Mouse (Mus musculus) natural killer cell, adult 2 months (primary cell): ENCODE data around the gene Ttc41.
A peak's percentile ranks its signal among the peaks of the same experiment; 100 is the strongest.

Source experiments
- DNase-seq, 2 experiments: peaks; one replicate each; pipeline ENCODE4 v3.0.0; 2022; ENCODE audit warnings: low spot score in 2 of 2

The Ttc41 gene

DNA sequence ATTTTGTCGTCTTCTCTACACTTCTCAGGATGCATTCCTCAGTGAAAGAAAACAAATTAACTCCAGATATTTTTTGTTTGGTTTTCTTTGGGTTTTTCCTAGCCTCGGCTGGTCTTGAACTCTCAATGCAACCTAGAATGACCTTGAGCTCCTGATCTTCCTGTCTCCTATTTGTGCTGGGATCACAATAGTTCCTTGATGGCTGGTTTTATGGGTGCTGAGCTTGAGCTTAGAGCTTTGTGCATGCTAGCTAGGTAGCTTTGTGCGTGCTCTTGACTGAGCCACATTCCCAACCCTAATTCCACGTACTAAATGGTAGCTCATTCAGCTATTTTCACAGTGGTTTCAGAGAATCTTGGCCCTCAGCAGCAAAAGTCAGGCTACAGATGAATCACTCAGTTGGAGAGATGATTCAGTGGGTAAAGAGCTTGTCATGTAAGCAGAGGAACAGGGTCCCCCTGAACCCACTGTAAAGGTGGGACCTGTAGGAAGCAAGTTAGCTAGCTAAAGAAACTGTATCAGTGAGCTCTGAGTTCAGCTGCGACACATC lies 78.6 kb downstream of the Ttc41 start:
- DNase-seq = no peak

DNA sequence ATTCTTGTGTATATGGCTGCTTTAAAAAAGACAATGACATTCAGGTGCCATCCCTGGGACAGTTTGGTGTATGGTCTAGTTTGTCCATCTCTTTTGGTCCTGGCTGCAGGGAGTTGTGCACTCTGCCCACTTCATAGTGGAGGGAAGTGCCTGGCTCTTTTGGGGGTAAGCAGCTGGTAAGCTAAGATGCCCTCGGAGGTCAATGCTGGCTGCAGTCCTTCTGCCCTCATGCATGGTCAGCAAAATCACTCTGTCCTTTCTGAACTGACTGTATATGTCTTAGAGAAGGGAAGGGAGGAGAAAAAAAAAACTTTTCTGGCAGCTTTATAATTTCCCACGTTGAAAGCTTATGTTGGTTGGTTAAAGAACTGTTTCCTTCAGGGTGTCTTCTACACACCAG lies 79.8 kb downstream of the Ttc41 start:
- DNase-seq = no peak

DNA sequence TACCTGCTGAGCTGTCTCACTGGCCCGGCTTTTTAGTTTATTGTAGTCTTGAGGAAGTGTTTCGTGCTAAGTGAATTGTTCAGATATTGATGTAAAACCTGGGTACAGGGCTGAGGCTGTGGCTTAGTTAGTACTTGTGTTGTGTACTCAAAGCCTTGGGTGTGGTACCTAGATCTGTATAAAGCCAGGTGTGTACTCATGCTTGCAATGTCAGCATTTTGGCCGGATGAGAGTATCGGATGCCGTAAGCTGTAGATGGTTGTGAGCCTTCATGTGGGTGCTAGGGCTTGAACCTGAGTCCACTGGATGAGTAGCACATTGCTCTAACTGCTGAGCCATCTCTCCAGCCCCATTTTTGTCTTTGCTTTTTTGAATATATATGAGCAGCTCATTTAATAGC lies 80.5 kb downstream of the Ttc41 start:
- DNase-seq = no peak

DNA sequence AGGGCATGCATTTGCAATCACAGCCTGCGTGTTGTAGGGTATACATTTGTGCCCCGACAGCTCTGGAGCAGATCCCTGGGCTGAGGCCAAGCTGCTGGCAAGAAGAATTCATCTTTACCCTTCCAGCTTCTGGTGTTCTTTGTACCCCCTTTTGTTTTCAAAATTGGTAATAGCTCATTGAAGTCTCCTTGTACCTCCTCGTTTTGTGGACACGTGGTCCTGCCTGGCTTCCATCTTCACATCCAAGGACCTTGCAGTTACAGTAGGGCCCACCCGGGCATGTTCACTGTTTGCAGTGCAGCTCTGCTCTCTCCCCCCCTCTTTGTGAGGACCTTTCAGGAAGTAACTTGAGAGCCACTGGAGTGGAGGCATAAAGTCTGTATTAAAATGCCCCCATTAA lies 82.6 kb downstream of the Ttc41 start:
- DNase-seq = no peak

DNA sequence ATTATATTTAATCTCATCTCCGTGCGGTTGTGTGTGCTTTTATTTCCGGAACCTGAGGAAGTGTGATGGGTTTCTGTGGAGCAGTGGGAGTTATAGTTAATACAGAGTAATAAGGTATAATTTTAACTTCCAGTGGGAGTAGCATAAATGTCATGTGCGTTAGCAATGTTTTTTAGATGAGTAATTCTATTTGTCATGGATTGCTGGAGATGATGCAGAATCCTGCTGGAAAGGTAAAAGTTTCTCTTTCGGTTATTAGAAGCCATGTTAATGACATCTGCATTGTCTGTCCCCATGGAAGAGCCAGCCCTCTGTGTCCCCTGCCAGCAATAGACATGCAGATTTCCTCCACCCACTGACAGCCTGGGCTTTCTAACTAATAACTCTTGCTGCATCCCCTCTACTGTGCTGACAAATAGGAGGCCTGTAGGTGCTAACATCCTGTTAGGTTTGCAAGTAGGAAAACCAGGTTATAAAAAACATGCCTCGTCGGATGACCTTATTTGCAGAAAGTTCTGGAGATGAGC lies 83.6 kb downstream of the Ttc41 start:
- no peak for DNase-seq

DNA sequence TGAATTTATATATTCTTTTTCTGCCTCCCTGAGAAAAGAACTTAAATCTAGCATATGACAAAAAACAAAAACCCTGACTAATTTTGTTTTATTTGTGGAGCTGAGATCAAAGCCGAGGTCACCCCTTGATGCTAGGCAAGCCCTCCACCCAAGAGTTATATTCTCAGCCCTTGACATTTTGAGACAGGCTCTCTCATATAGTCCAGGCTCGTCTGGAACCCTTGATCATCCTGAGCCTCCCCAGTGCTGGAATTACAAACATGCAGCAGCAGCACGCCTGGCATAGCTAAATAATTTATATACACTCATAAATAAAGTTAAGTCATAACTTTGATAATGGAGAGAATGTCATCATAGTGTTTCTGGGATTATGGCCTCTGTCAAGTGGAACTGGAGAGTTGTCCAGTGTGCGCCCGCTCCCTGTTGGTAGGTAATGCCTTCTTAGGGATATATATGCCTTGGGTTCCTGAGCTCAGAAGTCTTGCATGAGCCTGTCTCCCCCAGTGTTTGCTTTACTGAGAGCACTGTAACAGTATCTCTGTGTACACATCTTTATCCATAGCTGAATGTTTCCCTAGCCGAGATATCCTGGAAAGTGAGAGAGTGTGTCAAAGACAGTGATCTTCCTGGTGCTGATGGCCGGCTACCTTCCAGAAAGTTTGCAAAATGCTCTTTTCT lies 86.0 kb downstream of the Ttc41 start:
- no peak for DNase-seq

DNA sequence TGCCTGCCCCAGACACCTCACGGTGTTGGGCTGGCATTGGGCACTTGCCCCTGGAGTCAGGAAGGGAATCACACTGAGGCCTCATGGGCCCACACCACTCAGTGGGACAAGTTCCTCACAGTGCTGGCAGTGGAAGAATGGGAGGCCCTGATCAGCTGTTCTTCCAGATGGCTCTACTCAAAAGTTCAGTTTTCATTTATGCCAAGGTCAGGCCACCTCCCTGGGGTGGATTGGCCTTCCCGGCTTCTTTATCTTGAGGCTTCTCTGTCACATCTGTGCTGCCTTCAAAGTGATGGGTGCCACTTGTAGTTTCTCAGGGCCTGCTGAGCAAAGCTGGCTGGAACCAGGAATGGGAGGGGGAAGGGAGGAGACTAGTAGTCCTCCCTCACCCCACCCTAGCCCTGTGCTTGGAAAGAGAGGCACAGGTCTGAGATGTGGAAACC lies 87.9 kb downstream of the Ttc41 start:
- DNase-seq = no peak

DNA sequence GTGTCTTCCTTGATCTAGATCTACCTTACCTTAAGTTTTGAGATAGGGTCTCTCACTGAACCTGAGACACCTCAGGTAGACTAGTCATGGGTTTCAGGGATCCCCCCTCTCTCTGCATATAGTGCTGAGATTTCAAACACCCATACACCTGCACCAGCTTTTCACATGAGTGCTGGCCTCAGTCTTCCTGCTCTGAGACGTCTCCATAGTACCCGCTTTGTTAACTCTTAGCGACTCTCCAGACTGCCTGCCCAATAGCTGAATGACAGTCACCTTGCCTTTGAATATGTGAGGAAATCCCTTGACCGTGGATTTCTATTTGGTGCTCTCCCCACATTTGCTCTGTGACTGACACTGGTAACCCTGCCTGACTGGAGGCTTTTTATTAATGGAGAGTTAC lies 88.6 kb downstream of the Ttc41 start:
- no peak for DNase-seq

DNA sequence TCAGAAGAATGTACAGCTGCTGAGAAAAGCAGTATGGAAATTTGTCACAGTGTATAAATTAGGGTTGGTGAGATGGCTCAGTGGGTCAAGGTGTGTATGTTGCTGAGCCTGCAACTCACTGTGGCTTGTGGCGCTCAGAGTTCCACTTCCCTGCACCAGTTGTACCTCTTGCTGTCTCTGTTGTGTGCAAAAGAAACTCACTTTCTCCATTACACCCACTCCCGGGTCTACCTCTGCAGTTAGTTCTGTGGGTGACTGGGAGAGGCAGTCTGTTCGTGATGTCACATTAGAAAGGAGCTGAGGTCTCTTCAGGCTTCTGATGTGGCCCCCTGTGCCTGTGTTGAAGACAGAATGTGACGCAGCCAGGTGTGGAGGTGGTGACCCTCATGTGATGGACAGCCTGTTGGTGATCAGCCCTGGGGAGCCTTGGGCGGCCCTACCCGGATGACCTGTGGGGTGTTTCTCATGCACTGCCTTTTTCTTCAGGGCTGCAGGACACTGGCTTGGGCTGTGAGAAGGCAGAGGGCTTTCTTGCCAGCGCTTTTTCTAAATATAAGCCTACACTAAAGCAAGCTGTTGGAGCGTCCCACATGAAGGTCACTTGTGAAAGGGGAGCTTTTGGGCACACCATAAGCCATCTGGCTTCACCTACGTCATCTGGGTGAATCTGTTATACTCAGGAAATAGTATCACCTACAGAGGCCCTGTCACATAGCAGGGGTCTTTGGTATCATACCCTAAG lies 89.4 kb downstream of the Ttc41 start:
- no peak for DNase-seq

DNA sequence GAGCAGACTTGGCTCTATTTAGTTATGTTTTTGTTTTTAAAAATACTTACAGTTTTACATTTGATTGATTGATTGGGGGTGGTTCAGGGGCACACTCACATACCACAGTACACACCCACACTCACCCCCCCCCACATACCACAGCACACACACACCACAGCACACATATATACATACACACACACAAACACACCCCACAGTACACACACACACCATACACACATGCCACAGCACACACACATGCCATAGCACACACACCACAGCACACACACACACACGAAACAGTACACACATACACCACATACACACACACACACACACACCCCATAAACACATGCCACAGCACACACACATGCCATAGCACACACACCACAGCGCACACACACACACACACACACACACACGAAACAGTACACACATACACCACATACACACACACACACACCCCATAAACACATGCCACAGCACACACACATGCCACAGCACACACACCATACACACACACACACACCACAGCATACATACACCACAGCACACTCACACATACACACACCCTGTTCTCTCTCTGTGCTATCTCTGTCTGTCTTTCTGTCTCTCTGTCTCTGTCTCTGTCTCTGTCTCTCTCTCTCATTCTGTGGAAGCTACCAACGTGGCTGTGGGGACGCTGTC lies 90.6 kb downstream of the Ttc41 start:
- no peak for DNase-seq

DNA sequence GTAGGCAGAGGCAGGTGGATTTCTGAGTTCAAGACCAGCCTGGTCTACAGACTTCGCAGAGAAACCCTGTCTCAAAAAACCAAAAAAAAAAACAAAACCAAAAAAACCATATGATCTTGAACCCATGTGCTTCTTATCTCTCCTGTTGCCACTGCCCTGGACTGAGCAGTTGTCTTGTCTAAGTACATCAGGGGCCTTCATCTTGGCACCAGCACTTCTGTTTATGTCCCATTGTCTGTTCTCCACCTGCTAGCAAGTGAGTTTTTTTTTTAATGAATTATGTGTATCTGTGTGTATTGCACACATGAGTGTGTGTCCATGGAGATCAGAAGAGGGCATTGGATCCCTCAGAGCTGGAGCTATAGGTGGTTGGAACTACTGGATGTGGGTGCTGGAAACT lies 101.8 kb downstream of the Ttc41 start:
- no peak for DNase-seq

DNA sequence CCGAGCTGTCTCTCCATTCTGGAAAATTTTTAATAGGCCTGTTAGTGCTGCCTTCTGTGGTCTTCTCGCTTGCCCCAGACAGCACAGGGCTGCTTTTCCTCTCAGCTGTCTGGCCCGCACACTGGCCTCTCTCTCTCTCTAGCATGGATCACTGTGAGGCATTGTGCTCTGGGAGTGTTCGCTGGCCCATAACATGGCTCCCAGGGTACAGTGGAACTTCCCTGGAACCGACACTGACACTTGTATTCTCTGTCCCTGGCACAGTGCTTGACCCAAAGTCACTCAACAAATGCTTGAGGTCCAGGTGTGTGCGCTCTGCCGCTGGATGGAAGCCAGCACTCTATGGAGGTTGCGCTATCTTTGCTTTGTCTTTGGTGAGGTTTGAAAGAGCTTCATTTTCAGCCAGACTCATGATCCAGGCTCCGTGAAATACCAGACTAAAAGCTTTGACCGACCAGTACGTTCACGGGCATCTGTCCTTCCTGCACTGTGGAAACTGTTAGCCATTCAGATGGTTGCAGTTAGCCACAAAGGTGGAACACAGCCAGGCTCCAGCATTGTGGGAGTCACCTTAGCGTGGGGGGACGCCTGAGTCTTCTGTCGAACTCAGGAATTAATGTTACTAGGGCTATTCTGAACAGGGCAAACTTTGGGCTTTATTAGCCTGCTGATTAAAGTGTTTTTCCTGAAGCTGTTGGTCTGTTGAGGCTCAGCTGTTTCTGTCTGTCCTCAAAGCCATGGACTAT lies 102.6 kb downstream of the Ttc41 start:
- DNase-seq = no peak

DNA sequence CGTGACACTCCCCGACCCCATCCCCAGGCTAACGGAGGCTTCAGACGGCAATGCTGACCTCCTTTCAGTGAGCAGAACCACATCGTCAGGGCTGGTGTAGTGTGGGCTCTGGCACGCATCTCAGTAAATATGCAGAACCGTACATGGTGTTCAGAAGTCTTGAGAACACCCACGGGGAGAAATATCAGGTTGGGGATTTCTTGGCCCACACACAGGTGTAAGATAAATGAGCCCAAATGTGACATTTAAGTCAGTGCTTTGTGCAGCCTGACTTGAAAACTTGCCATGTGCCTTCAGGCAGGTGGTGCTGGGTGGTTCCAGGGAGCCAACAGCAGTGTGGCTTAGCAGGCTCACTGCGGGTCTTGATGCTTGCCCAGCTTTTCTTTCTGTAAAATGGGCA lies 104.4 kb downstream of the Ttc41 start:
- no peak for DNase-seq

DNA sequence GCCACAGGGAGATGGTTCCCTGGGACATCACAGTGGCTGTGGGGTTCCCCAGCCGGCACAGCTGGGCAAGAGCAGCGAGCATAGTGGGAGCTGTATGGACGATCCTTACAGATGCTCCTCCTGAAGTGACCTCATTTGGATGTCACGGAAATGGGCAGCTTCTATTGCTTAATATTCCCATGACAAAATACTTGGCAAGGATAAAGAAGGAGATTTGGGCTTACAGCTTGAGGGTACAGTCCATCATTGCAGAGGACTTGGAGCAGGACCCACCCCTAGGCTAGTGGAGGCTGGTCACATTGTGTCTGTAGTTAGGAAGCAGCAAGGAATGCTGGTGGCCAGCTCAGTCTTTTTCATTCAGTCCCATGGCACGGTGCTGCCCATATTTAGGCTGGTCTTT lies 105.0 kb downstream of the Ttc41 start:
- no peak for DNase-seq

DNA sequence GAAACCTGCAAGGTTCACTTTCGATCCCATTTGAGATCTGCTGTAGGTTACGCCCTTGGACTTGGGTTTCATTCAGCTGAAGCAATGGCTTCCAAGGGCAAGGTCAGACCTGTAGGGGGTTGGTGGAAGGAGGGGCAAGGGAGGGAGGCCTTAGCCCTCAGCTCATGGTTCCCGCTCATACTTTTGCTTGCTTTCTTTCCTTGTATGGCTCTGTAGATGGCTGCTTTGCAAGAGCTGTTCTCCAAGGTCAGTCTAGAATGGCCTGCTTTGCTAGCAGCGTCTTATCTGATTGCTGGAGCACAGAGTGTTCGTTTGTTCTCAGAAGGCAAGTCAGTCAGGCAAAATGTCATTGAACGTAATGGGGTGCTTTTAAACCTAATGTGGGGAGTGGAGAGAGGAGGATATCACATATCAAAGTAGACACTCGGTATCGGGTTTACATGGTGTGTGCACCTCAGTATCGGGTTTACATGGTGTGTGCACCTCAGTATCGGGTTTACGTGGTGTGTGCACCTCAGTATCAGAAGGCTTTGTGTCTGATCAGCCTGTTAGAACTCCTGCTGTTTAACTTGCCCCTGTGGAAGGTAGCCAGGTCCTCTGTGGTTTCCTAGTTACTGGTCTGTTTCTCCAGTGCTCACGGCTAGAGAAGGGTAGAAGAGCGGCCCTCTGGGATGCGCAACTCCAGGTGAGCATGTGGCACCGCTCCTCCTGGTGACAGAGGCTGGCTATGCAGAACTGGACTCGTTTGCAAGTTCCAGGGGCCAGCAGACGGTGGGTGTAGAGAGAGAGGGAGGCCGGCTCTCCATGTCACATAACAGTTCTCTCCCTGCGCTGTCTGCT lies 108.9 kb downstream of the Ttc41 start:
- no peak for DNase-seq

DNA sequence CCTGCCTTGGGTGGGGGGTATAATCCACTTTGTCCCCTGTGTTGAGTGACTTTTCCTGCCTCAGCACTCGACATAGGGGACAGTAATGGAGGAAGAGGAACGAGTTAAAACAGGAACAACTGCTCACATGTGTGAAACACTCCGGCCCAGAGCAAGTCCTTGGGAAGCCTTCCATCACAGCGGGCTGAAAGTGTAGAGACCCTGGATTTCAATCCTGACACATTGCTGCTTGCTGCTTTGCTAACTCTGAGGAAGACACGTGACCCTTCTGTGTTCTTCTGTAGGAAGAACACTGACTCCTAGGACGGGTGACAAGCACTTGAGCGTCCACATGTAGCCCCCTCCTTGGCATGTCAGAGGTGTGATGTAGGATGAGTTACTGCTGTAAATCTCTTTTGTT lies 109.5 kb downstream of the Ttc41 start:
- DNase-seq = no peak

DNA sequence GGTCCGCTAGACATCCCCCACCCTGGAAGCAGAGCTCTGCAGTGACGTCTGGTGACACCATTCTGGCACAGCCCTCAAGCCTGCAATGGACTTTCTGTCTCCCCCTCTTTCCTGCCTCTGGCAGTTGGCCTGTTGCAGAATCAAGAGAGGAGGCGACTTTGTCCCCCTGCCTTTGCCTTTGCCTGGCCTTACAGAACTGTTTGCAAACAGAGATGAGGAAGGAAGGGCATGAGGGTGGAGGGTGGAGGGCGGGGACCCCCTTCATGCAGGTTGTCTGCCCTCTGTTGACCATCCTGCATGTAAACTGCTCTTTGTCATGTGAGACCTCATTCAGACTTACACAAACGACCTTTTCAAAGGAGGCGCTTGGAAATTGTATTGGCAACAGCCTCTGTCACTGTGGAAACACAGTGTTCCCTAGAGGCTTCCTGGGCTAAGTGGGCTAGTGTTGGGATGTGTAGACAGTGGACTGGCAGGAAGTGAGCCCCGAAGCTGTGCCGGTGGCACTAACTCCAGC lies 114.1 kb downstream of the Ttc41 start:
- DNase-seq = no peak

DNA sequence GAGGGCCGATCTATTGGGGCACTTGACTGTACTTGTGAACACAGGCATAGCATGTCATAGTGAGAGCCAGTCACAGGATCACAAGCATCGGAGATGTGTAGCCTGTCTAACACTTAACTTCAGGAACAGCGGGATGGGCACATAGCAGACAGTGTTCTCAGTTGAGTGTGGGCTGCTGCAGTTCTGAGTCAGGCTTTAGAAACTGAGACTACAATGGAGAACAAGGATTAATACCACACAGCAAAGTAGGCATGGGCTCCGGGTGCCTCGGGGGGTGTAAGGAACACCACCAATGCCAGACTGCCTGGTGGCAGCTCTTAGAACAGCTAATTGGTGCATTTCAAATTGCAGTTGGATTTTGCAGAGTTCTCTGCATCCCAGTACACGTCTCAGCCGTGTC lies 115.4 kb downstream of the Ttc41 start:
- no peak for DNase-seq

DNA sequence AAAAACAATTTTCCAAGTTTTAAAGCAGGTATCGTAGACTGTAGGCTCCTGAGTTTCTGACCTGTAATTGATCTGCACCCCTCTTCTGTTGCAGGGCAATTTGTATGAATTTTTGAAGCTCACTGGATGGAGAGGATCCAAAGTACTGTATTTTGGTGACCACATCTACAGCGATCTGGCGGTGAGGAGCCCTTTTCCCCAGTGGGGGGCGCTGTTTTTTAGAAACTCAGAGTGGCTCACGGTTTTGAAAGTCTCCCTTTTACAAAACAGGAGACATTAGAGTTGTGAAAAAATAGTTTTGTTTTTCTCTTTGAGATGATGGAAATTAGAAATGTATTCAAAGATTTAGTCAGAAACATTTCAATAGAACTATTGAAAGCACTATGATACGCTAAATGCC lies 118.5 kb downstream of the Ttc41 start:
- peak in 1 of 2 experiments; percentile 10 for DNase-seq

DNA sequence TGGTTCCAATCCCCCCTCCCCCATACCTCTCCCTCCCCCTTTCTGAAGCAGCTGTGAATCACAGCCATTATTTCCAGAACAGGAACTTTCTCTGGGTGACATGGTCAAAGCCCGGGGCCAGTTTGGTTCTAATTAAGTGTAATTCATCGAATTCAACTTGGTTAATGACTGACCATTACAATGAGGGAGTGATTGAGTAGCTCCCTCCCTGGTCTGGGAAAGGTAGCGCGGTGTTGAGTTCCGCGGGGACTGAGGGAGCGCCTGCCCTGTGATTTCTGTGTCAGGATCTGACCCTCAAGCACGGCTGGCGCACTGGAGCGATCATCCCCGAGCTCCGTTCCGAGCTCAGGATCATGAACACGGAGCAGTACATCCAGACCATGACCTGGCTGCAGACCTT lies 119.3 kb downstream of the Ttc41 start:
- DNase-seq = no peak
